Mouse (Mus musculus): ENCODE measurements at regions not wholly inside any gene's neighbourhood (a gene's known extent, or its start where the extent isn't known, plus 50 kb on each side); places are given as distances from the start of the nearest gene placed in this dataset.

DNA sequence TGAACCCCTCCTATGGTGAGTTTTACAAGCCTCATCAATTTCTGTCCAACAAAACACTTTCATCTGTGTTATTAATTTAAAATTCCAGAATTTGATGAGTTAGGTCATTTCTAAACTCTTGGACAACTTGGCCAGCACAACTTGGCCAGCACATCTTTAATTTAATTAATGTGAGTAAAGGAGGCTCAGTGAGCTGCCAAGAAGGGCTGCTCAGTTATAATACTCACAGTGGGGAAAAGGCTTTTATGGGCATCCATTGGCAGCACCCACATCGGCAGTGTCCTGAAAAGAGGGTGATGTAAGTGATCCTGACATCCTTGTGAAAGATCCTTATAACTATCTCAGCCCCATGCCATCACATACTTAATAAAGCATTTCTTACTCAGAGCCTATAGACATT lies 359.2 kb upstream of the Gm6657 start:
- no peaks in the 10 kb centered on the region for H3K27me3 ChIP-seq (ENCODE audit: control insufficient read depth, insufficient read depth, low read length)
- no peak overlapping the region for H3K4me2 ChIP-seq (replicated peaks)
- DNase-seq (ENCODE audit: low spot score) (no peak), ATAC-seq (ENCODE audit: low FRiP score) (no peak)
- no peaks in the 10 kb centered on the region for H3K36me3 ChIP-seq (replicated peaks; ENCODE audit: control insufficient read depth, insufficient read depth)
- H3K27ac ChIP-seq: no peak overlapping the region
- H3K4me1 ChIP-seq (replicated peaks; ENCODE audit: control insufficient read depth, insufficient read depth, low read length): no peaks in the 10 kb centered on the region
- H3K4me3 ChIP-seq (replicated peaks; ENCODE audit: low read length): no peak overlapping the region
- H3K9ac ChIP-seq: no peak overlapping the region
- H3K9me3 ChIP-seq (ENCODE audit: control insufficient read depth, low read length): no peaks in the 10 kb centered on the region
- WGBS: 90% methylated on average over 1 of the region's 1 CpGs

DNA sequence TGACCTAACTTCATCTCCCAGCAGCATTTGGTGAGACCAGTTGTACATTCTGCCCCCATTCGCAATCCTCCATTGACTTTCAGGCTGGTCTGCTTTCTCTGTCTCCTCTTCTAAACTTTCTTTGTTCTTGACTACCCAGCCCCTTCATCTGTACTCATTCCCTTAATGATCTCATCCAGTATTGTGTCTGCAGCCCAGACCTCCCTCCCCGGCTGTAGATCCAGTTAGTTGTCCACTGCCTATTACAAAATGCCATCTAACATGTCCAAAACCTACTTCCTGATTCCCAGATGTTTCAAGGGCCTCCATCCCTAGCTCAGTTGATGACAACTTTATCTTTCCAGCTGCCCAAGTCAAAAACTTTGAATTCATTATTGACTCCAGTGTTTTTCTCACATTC lies 357.8 kb upstream of the Gm6657 start:
- no peak overlapping the region for H3K27ac ChIP-seq
- no peaks in the 10 kb centered on the region for H3K4me1 ChIP-seq (replicated peaks; ENCODE audit: control insufficient read depth, insufficient read depth, low read length)
- H3K4me2 ChIP-seq (replicated peaks): no peak overlapping the region
- no peaks in the 10 kb centered on the region for H3K36me3 ChIP-seq (replicated peaks; ENCODE audit: control insufficient read depth, insufficient read depth)
- DNase-seq (ENCODE audit: low spot score) (no peak), ATAC-seq (ENCODE audit: low FRiP score) (no peak)
- no peak overlapping the region for H3K9ac ChIP-seq
- no peaks in the 10 kb centered on the region for H3K27me3 ChIP-seq (ENCODE audit: control insufficient read depth, insufficient read depth, low read length)
- H3K4me3 ChIP-seq (replicated peaks; ENCODE audit: low read length): no peak overlapping the region
- no peaks in the 10 kb centered on the region for H3K9me3 ChIP-seq (ENCODE audit: control insufficient read depth, low read length)
- WGBS: 61% methylated on average over 2 of the region's 2 CpGs

DNA sequence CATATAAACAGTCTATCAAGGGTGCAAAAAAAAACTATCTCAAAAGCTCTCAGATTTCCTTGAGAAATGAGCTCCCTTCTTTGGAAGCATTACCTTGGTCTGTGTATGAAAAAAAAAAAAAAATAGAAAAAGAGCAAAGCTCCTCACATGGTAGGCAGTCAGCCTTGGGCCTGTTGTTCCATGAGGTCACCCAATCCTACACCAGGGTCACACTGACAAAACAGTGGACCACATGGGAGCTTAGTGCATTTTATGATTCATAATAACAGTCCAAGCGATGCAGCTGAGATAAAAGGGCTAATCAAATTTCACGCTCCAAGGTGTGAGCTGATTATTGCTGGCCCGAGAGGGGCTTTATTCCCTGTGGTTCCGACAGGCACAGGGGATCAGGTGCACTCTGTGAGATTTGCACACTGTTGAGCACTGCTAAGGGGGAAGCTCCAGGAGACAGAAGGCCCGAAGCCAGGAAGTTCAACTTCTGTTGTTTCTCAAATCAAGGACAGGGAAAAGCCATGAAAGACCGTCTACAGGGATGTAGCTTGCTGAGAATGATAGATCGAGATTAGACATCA lies 352.1 kb upstream of the Gm6657 start:
- peaks cover 4% of the 10 kb centered on the region for H3K4me1 ChIP-seq (replicated peaks; ENCODE audit: control insufficient read depth, insufficient read depth, low read length)
- H3K4me2 ChIP-seq (replicated peaks): no peak overlapping the region
- 45% methylated on average over 7 of the region's 7 CpGs for WGBS
- H3K36me3 ChIP-seq (replicated peaks; ENCODE audit: control insufficient read depth, insufficient read depth): no peaks in the 10 kb centered on the region
- H3K27me3 ChIP-seq (ENCODE audit: control insufficient read depth, insufficient read depth, low read length): no peaks in the 10 kb centered on the region
- DNase-seq (ENCODE audit: low spot score): no peak
- H3K27ac ChIP-seq: no peak overlapping the region
- H3K4me3 ChIP-seq (replicated peaks; ENCODE audit: low read length): no peak overlapping the region
- H3K9me3 ChIP-seq (ENCODE audit: control insufficient read depth, low read length): no peaks in the 10 kb centered on the region
- H3K9ac ChIP-seq: no peak overlapping the region
- ATAC-seq (ENCODE audit: low FRiP score): no peak

DNA sequence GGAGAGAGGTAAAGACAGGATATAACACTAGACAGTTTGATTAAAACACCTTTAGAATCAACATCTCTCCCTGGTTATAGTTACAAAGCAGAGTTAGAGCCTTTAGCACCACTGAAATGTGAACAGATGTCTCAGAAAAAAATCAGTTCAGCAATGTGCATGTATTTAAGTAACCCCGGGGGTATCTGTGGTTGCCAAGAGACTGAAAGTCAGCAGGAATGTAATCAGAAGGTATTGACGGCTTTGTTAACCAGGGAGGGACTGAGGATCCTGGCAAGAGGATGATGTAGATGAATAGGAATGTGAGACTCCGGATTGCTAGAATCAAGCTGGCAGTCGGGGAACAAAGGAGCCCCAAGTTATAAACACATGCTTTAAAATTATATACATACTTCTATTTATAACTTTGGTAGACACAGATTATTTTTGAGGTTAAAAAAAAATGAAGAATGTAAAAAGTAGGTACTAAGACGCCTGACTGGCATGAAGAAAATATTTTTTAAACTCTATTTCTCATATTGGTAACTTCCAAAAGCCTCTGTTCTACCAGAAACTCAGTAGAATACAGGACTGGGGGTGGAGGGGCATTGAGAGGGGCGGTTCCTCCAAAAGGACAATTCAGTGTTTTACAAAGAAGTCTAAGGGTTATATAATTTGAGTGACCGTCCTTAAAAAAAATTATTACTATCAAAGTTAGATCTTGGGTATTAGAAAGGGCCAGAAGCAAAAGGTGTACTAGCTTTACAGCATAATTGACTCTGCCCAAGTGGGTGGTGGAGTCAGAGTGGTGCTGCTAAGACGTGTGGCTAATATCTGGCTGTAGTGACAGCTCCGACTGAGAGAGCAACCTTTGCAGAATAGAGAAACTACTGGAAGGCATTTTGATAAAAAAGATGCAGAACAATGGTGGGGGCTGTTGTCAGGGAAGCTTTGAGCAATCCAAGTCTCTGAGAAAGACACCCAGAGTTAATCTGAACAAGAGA lies 341.2 kb upstream of the Gm6657 start:
- peak; percentile 68; the same call in 1 of the 2 replicates for ATAC-seq (ENCODE audit: low FRiP score)
- H3K4me1 ChIP-seq (replicated peaks; ENCODE audit: control insufficient read depth, insufficient read depth, low read length): peaks cover 23% of the 10 kb centered on the region
- no peak overlapping the region for H3K4me2 ChIP-seq (replicated peaks)
- no peak overlapping the region for H3K9ac ChIP-seq
- no peaks in the 10 kb centered on the region for H3K9me3 ChIP-seq (ENCODE audit: control insufficient read depth, low read length)
- H3K27ac ChIP-seq: peak overlapping the region; percentile 32; the same call in 1 of the 2 replicates
- 14% methylated on average over 9 of the region's 9 CpGs for WGBS
- no peak overlapping the region for H3K4me3 ChIP-seq (replicated peaks; ENCODE audit: low read length)
- DNase-seq (ENCODE audit: low spot score): peak; percentile 65
- no peaks in the 10 kb centered on the region for H3K27me3 ChIP-seq (ENCODE audit: control insufficient read depth, insufficient read depth, low read length)
- H3K36me3 ChIP-seq (replicated peaks; ENCODE audit: control insufficient read depth, insufficient read depth): no peaks in the 10 kb centered on the region

DNA sequence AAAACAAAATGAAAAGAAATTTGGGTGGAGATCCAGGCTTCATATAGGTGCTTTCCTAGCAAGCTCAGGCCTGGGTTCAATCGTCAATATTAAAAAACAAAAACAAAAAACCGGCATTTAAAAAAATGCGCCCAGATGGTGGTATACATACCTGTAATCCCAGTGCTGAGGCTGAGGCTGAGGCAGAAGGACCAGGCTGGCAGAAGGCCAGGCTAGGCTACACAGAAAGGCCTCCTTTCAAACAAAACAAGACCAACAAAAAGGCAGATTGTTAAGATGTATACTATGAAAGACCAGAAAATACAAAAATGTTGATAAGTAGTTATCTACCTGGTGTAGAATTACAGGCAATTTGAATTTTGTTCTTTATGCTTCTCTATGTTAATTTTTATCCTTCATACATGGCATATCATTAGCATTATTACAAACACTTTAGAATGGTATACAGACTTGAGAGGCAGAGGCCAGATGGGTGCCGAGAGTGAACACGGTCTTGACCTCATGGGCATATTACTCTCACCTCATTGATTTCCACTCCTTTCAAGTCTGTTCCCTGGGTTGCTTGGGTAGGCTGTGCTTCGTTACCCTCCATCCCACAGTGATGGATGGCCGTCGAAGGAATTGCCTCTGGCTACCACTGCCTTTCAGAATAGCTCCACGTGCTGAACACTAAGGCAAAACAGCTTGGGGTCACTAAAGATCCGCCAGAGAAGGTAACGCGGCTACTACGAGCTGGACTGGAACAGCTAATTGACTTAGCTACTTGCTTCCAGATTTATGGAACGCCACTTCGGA lies 339.6 kb upstream of the Gm6657 start:
- no peak overlapping the region for H3K4me3 ChIP-seq (replicated peaks; ENCODE audit: low read length)
- peaks cover 23% of the 10 kb centered on the region for H3K4me1 ChIP-seq (replicated peaks; ENCODE audit: control insufficient read depth, insufficient read depth, low read length)
- DNase-seq (ENCODE audit: low spot score): no peak
- H3K9me3 ChIP-seq (ENCODE audit: control insufficient read depth, low read length): no peaks in the 10 kb centered on the region
- H3K9ac ChIP-seq: no peak overlapping the region
- no peak overlapping the region for H3K27ac ChIP-seq
- 33% methylated on average over 15 of the region's 15 CpGs for WGBS
- no peaks in the 10 kb centered on the region for H3K36me3 ChIP-seq (replicated peaks; ENCODE audit: control insufficient read depth, insufficient read depth)
- H3K4me2 ChIP-seq (replicated peaks): no peak overlapping the region
- no peaks in the 10 kb centered on the region for H3K27me3 ChIP-seq (ENCODE audit: control insufficient read depth, insufficient read depth, low read length)
- ATAC-seq (ENCODE audit: low FRiP score): peak; percentile 41; the same call in 1 of the 2 replicates

DNA sequence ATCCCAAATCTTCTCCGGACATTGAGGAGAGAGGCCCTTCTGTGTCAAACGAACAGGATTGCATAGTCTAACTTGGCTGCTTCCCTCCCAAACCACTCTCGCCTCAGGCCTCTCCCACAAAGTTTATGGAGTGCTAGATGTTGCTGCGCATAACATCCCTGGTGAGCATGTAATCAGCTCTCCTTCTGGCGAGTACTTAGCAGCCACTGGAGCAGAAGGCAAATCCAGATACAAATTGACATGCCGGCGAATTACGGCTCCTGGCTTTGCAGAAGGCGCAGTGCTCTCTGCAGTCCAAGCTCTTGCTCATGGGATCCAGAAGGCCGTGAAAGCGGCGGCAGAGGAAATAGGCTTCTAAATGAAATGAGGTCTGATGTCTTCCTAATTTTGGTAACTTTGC lies 338.2 kb upstream of the Gm6657 start:
- WGBS: 53% methylated on average over 12 of the region's 12 CpGs
- H3K9me3 ChIP-seq (ENCODE audit: control insufficient read depth, low read length): no peaks in the 10 kb centered on the region
- no peaks in the 10 kb centered on the region for H3K36me3 ChIP-seq (replicated peaks; ENCODE audit: control insufficient read depth, insufficient read depth)
- no peak overlapping the region for H3K4me2 ChIP-seq (replicated peaks)
- H3K4me3 ChIP-seq (replicated peaks; ENCODE audit: low read length): no peak overlapping the region
- H3K27ac ChIP-seq: no peak overlapping the region
- no peaks in the 10 kb centered on the region for H3K27me3 ChIP-seq (ENCODE audit: control insufficient read depth, insufficient read depth, low read length)
- no peak overlapping the region for H3K9ac ChIP-seq
- ATAC-seq (ENCODE audit: low FRiP score): peak; percentile 41; the same call in 1 of the 2 replicates
- H3K4me1 ChIP-seq (replicated peaks; ENCODE audit: control insufficient read depth, insufficient read depth, low read length): peaks cover 23% of the 10 kb centered on the region
- peak; percentile 48 for DNase-seq (ENCODE audit: low spot score)

DNA sequence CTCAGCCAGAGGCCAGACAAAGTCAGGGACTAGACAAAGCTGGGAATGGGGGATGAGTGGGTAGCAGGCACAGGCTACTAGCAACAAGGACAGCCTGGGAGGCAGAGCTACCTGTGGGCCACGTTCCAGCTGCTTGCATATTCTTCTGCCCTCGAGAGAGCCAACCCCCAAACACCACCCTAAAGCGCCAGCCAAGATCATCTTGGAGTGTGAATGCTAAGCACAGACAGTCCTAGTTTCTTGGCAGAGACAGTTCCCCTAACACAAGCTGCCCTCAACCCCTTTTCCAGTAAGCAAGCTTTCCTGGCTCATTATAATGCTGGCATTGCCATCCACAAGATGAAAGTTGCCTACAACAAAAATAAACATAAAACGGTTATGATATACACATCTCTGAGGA lies 336.8 kb upstream of the Gm6657 start:
- Histone ChIP-seq H3K36me3 (replicated peaks; ENCODE audit: control insufficient read depth, insufficient read depth) (no peaks in the 10 kb centered on the region), H3K4me1 (replicated peaks; ENCODE audit: control insufficient read depth, insufficient read depth, low read length) (peaks cover 23% of the 10 kb centered on the region), H3K9ac (no peak overlapping the region), H3K4me3 (replicated peaks; ENCODE audit: low read length) (no peak overlapping the region), H3K27me3 (ENCODE audit: control insufficient read depth, insufficient read depth, low read length) (no peaks in the 10 kb centered on the region), H3K9me3 (ENCODE audit: control insufficient read depth, low read length) (no peaks in the 10 kb centered on the region), H3K4me2 (replicated peaks) (no peak overlapping the region), H3K27ac (peak overlapping the region; percentile 21; the same call in 1 of the 2 replicates)
- no peak for ATAC-seq (ENCODE audit: low FRiP score)
- no peak for DNase-seq (ENCODE audit: low spot score)
- 57% methylated on average over 4 of the region's 4 CpGs for WGBS

DNA sequence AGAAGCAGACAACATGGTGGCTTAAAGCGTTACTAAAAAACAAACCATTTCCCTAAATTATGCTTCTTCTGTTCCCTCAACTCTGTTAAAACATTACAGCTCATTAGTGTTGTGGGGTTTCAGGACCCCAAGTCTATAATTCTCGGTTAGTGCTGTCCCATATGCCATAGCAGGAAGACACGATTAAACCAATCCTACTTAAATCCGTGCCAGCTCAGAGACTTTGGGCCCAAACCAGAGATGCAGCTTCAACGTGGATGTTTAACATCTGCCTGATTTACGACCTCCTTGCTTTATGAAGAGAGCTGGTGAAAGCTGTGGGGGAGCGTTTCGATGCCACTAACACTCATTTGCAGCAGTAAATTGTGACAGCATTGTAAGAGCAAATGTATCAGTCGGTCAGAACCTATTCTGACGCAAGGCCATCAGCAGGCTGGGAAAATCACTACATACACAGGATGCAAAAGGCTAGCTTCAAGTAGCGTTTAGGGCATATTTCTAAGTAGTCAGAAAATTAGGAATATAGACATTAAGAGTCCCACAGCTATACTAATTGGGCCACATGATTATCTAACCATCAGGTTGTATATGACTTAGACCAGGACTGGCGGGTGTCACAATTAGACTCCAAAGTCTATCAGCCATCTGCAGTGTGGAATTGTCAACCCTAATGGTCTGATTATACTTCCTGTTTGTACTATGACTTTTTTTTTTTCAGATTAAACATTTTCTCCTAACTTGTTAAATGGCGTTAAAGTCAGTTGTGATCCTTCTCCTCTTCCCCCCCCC lies 333.1 kb upstream of the Gm6657 start:
- H3K36me3 ChIP-seq (replicated peaks; ENCODE audit: control insufficient read depth, insufficient read depth): no peaks in the 10 kb centered on the region
- no peaks in the 10 kb centered on the region for H3K9me3 ChIP-seq (ENCODE audit: control insufficient read depth, low read length)
- H3K9ac ChIP-seq: no peak overlapping the region
- H3K4me2 ChIP-seq (replicated peaks): no peak overlapping the region
- WGBS: 72% methylated on average over 13 of the region's 13 CpGs
- H3K27ac ChIP-seq: no peak overlapping the region
- H3K4me1 ChIP-seq (replicated peaks; ENCODE audit: control insufficient read depth, insufficient read depth, low read length): peaks cover 3% of the 10 kb centered on the region; the same call in 1 of the 2 replicates
- ATAC-seq (ENCODE audit: low FRiP score) (no peak), DNase-seq (ENCODE audit: low spot score) (no peak)
- H3K27me3 ChIP-seq (ENCODE audit: control insufficient read depth, insufficient read depth, low read length): no peaks in the 10 kb centered on the region
- no peak overlapping the region for H3K4me3 ChIP-seq (replicated peaks; ENCODE audit: low read length)
